Mouse (Mus musculus) activated CD4-positive, CD25-positive, alpha-beta regulatory T cell, adult 9 weeks (primary cell): ENCODE results near the gene 2310011J03Rik. TPM values are rescaled to one million over a fixed set of nuclear protein-coding genes. Genes with fewer than 3 reads are reported as not detected.

ENCODE experiments used
- polyA plus RNA-seq: library from polyadenylated mRNA; unstranded; fragments of 100-300 nt; shearing (Covaris generic); gene quantifications from one replicate; pipeline ENCODE4 v1.2.1, GENCODE M21; 2017

Gene 2310011J03Rik
- polyA plus RNA-seq: 82.1 TPM

DNA sequence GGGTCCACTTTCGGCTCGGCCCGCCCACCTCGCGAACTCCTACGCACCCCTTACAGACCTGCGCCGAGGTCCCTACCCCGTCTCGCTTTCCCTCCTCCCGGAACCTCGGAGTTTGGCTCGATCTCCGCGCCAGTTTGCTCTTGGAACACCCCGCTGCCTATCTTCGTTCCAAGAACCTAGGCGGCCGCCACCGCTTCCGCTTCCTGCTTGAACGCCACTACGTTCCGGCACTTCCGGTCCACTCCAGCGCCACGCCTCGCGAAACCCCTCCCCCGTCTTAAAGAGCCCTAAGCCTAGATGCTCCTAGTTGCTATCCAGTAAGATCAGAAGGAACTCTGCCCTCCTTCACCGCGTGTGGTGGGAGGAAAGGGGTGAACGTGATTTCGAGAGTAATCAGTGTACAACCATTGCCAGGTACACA lies at the start of gene 2310011J03Rik:
2310011J03Rik (minus strand) TSS at position 198 of the 421 bp plus-strand sequence.

DNA sequence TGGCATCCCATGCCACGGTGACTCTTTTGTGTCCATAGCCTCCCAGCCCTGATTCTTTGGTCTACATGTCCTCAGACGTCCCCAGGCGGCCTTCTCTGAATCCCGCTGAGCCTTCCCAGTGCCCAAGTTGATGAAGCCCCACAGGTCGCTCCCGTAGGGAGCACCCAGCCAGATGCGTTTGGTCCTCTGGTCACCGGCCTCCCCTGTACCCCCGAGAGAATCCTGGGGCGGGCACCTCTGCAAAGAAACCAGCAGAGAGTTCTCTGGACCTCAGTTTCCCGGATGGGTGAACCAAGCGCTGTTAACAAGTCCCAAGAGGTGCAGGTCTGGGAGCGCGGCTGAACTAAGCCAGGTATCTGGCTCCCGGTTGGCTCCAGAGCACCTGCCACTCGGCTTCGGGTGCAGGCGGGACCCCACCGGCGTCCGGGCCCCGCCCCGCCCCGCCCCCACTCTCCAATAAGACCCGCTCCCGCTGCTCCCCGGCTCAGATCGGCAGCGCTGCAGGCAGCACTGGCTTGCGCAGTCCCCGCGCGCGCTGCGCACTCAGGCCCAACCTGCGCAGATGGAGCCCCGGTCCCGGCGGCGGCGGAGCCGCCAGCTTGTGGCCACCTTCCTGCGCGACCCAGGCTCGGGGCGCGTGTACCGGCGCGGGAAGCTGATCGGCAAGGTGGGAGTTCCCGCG lies 35.8 kb upstream of the 2310011J03Rik start, which contains the start of gene Plk5:
Plk5 (plus strand) TSS at position 459 of the 682 bp plus-strand sequence.

DNA sequence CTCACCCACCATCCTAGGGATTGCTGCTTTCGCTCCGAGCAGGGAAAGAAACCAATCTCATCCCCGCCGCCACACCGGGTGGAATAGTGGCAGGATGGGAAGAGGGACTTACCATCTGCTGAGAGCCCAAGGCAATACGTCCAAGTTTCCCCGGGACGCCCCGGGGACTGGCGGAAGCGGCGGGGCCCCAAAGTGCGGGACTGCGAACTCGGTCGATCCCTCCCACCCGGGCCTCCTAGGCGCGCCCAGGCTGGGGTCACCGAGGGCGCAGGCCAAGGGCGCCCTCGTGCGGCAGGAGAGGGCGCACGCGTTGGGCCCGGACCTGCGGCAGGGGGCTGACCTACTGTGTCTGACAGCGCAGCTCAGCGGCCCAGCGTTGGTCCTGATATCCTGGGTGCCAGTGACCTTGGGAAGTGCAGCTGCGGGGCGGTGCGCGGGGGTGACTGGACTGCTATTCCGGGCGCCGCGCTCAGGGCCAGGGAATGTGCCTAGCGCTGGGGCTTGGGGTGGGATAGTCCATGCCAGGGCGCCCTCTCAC lies 28.0 kb upstream of the 2310011J03Rik start, which contains the start of gene Adamtsl5:
Adamtsl5 (minus strand) TSS at position 169 of the 538 bp plus-strand sequence.

DNA sequence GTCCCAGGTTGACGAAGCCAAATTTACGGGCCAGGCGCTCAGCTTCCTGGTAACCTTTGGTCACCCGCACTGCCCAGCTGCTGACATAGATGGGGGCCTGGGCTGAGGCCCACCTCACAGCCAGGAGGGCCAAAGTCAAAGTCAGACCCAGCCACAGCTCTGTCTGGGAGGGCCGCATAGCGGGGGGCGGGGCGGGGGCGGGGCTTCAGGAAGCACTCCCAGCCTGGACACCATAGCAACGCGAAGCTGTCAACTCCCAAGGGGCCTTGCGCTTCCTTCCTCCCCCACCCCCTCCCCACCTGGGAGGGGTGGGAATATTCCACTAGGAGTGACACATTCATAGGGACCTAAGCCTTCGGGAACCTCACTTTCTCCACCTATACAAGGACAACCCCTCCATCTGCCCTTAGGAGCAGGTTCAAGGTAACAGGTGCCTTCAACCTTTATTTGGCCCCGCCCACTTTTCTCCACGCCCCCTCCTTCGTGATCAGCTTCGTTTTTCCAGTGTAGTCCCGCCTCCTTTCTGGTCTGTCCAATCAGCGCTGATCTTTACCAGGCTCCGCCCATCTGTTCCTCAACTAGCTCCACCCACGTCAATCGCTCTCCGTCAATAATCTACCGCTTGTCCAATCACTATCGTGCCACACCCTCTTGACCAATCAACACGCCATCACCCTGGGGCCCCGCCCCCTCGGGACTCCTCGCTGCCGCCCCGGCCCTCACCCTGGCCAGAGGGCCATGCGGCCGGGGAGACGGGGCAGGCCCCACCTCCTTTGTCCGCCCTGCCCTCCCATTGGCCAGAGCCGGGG lies 9.1 kb upstream of the 2310011J03Rik start, which contains the start of the genes Pcsk4 and Reep6:
Pcsk4 (minus strand) TSS at position 226 of the 809 bp plus-strand sequence.
Reep6 (plus strand) TSS at position 681 of the 809 bp plus-strand sequence.

DNA sequence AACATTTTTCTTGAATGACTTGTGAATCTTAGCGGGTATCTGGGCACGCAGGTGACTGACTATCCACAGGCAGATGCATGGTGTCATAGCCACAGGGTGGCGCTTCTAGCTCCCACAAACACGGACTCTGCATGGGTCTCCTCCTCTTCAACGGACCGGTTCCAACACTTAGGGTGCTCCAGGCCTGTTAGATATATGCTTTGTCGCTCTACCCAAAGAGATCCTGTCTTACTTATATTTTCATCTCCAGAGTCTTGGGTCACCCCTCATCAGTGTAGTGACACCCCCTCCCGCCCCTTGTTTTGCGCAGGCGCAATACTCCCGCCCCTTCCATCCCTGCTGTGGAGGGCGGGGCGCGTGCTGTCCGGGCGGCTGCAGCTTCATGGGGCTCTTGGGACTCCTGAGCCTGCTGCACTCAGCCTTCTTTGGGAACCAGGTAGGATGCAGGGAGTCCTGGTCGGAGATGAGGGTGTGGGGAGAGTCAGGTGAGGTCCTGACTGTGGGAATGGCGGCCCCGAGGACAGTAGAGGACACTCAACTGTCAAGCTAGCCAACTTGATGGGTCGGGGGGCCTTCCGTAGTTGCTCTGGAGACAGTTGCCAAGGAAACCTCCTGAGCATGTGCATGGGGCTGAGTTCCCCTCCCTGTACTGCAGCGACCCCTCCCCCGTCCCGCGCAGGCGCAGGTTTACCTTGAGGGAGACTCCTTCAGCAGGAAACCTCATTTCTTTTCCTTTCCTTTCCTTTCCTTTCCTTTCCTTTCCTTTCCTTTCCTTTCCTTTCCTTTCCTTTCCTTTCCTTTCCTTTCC lies 24.5 kb downstream of the 2310011J03Rik start, which contains the start of gene Apc2:
Apc2 (plus strand) TSS at position 360 of the 808 bp plus-strand sequence.

DNA sequence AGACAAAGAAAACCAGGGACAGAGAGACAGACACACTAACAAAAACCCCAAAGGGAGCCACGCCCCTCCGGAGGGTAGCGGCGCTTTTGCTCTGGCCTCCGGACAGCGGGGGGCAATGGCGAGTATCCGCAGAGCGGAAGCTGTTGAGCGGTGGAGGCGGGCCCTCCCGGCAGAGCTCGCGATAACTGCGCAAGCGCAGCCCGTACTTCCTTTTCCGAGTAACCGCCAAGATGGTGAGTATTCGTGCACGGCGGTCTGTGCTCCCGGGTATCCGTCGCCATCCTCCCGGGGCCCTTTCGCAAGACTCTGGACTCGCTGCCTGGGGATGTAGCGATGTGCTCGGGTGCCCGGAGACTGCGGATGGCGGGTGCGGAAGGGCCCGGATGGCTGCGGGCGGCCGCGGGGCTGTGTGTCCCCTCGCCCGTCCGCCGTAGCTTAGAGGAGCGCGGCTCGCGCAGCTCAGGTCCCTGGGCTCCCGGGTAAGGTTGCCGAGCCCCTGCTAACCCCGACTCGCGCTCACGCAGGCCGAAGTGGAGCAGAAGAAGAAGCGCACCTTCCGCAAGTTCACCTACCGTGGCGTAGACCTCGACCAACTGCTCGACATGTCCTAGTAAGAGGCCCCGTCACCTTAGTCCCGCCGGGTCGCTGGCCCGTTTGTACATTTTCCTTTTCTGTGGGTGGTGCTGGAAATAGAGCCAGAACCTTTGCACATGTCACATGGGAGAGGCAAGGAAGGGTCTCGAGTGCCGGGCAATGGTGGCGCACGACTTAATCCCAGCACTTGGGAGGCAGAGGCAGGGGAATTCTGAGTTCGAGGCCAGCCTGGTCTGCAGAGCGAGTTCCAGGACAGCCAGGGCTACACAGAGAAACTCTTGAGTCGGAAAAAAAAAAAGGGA lies 27.8 kb downstream of the 2310011J03Rik start, which contains the start of gene Rps15:
Rps15 (plus strand) TSS at position 203 of the 896 bp plus-strand sequence.

Other genes with a start within 250 kb of the 2310011J03Rik start
- gene Sbno2, start 215.0 kb downstream of the 2310011J03Rik start, polyA plus RNA-seq: 66.2 TPM
- gene Stk11, start 204.7 kb downstream of the 2310011J03Rik start, polyA plus RNA-seq: 13.7 TPM
- 476 TPM for gene Atp5d, start 181.9 kb downstream of the 2310011J03Rik start, polyA plus RNA-seq
- 2.1 TPM for gene Cbarp, start 179.7 kb downstream of the 2310011J03Rik start, polyA plus RNA-seq
- 3.1 TPM for gene Midn, start 172.3 kb downstream of the 2310011J03Rik start, polyA plus RNA-seq
- gene Cirbp, start 154.6 kb downstream of the 2310011J03Rik start, polyA plus RNA-seq: 100 TPM
- gene 1600002K03Rik, start 147.6 kb downstream of the 2310011J03Rik start, polyA plus RNA-seq: 31.4 TPM
- gene Efna2, start 141.1 kb downstream of the 2310011J03Rik start, polyA plus RNA-seq: 0.46 TPM
- gene Mum1, start 94.1 kb downstream of the 2310011J03Rik start, polyA plus RNA-seq: 112 TPM
- 282 TPM for gene Ndufs7, start 71.4 kb downstream of the 2310011J03Rik start, polyA plus RNA-seq
- gene Gamt, start 59.5 kb downstream of the 2310011J03Rik start, polyA plus RNA-seq: 1.6 TPM
- gene Dazap1, start 59.1 kb downstream of the 2310011J03Rik start, polyA plus RNA-seq: 50.4 TPM
- 984 TPM for gene Rps15, start 28.1 kb downstream of the 2310011J03Rik start, polyA plus RNA-seq
- gene Apc2, start 24.6 kb downstream of the 2310011J03Rik start, polyA plus RNA-seq: 0.18 TPM
- gene Pcsk4, start 9.0 kb upstream of the 2310011J03Rik start, polyA plus RNA-seq: 15.5 TPM
- gene Reep6, start 9.4 kb upstream of the 2310011J03Rik start, polyA plus RNA-seq: 0.31 TPM
- not detected for gene Adamtsl5, start 27.9 kb upstream of the 2310011J03Rik start, polyA plus RNA-seq
- gene Plk5, start 35.9 kb upstream of the 2310011J03Rik start, polyA plus RNA-seq: not detected
- gene Mex3d, start 67.1 kb upstream of the 2310011J03Rik start, polyA plus RNA-seq: 0.16 TPM
- 36.7 TPM for gene Mbd3, start 79.0 kb upstream of the 2310011J03Rik start, polyA plus RNA-seq
- 302 TPM for gene Uqcr11, start 86.3 kb upstream of the 2310011J03Rik start, polyA plus RNA-seq
- gene Tcf3, start 113.1 kb upstream of the 2310011J03Rik start, polyA plus RNA-seq: 23.0 TPM
- gene Onecut3, start 174.3 kb upstream of the 2310011J03Rik start, polyA plus RNA-seq: not detected
- 0.07 TPM for gene Atp8b3, start 218.6 kb upstream of the 2310011J03Rik start, polyA plus RNA-seq
- gene Rexo1, start 241.0 kb upstream of the 2310011J03Rik start, polyA plus RNA-seq: 47.1 TPM